Mouse (Mus musculus) adrenal gland, adult 8-10 months (tissue): ENCODE results near the gene Ackr2. TPM values are rescaled to one million over a fixed set of nuclear protein-coding genes. Genes with fewer than 3 reads are reported as not detected.
A peak's percentile ranks its signal among the peaks of the same experiment; 100 is the strongest.

Experiments used
- DNase-seq: peaks from one replicate; pipeline ENCODE4 v3.0.0; 2022
- total RNA-seq, 4 experiments: library from RNA; stranded (reverse); gene quantifications; 2 replicates each; pipeline ENCODE4 v1.2.4; 2022

Gene Ackr2
- total RNA-seq, 4 experiments from 2014 or later = 0.77 to 2.1 (median 0.88) TPM

DNA sequence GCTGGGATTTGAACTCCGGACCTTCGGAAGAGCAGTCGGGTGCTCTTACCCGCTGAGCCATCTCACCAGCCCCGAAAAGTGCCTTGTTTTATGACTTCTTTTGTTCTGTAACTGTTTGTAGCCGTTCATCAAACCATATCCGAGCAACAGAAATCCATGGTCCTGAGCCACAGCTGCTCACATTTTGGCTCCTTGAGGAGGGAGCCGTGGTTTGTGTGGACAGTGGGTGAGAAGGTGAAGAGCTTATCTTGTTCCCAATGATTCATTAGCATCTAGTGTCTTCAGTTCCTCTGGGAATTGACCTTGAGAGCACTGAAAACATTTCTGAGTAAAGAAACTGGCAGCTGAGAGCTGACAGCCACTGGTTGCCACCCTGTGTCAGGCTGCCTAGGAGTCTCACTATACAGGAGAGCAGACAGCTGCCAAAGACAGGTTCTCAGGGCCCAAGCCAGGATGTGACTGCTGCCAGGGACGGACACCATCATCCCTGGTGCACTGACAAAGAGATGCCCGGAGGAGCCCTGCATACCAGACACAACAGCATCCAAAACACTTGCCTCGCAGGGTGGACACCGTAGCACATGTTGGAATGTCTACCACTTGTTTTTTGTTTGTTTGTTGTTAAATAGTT is 6.0 kb upstream of the Ackr2 start:
- DNase-seq = peak; percentile 39

DNA sequence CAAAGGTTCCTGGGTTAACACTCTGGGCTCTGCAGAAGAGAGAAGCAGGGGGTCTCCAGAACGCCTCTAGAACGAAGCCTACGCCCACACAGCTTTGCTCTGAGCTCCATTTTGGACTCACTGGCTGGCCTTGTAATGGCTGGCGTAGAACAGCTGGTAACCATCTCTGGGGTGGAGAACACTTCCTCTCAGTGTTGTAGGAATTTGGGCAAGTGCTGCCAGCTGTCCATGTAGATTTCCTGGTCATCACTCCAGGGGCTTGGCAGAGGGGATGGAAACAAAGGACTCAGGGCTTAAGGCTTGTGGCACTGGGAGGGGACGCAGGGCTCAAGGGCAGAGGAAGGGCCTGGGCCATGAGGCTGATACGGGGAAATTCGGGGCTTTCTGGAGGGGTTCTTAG is 3.7 kb upstream of the Ackr2 start:
- peak; percentile 1 for DNase-seq

- peak; percentile 5 for DNase-seq
Measured at GRCm38 (mm10) chr9:121895392-121895993, 2.7 kb upstream of the Ackr2 start.

- DNase-seq = peak; percentile 0
Measured at GRCm38 (mm10) chr9:121896820-121897219, 1.3 kb upstream of the Ackr2 start.

DNA sequence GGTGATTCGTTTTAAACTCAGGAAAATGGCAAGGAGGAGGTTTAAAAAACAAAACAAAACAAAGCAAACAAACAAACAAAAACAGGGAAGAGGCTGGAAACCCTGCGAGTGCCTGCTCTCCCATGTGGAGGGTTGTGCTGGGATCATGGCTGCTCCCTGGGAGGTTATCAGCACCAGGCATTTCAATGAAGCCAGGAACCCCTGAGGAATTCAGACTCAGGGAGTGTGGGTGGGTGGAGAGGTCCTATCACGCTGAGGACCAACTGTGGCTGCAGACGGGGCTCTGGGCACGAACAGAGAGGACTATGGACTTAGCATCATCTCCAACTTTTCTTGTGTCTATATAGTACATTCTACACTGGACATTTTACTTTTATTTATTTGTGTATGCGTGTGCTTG is 1.2 kb downstream of the Ackr2 start:
- no peak for DNase-seq

GRCm38 (mm10) chr9:121900282-121900855 is 2.2 kb downstream of the Ackr2 start:
- DNase-seq = peak; percentile 0

GRCm38 (mm10) chr9:121901710-121902700 is 3.9 kb downstream of the Ackr2 start:
- DNase-seq = peak; percentile 5

- peak; percentile 51 for DNase-seq
Measured at GRCm38 (mm10) chr9:121903476-121904305, 5.5 kb downstream of the Ackr2 start.

- DNase-seq = no peak
Measured at GRCm38 (mm10) chr9:121904319-121904718, 6.2 kb downstream of the Ackr2 start.

DNA sequence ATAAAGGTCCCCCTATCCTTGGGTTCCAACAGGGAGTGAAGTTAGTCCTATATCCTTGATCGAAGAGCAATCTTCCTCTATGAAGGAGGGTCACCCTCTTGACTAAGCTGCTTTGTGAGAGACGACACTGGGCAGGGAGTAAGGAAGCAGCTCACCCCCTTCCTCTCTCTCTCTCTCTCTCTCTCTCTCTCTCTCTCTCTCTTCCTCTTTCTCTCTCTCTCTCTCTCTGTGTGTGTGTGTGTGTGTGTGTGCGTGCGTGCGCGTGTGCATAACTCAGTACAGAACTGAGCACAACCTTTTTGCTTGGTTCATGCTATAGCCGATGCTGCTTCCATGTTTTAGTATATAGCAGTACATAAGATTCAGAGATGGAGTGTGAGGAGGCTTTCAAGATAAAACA is 6.8 kb downstream of the Ackr2 start:
- DNase-seq = no peak

- peak; percentile 5 for DNase-seq
Measured at GRCm38 (mm10) chr9:121905556-121906185, 7.5 kb downstream of the Ackr2 start.

DNA sequence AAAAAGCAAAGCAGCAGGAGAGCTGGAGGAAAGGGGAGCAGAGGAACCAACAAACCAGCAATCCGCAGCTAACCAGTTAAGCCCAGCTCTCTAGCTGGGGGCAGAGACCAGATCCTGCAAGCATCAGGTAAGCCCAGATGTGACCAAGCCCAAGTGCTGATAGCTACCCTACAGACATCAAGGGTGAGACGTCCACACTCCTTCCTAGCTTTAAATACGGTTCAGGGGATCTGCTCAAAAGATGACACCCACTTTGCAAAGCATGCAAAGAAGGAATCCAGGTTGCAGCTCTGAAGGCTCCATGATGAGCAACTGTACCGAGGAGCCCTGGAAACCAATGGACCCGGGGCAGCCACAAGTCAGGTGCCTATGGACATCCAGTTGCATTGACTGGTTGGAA is 8.3 kb downstream of the Ackr2 start:
- peak; percentile 2 for DNase-seq

DNA sequence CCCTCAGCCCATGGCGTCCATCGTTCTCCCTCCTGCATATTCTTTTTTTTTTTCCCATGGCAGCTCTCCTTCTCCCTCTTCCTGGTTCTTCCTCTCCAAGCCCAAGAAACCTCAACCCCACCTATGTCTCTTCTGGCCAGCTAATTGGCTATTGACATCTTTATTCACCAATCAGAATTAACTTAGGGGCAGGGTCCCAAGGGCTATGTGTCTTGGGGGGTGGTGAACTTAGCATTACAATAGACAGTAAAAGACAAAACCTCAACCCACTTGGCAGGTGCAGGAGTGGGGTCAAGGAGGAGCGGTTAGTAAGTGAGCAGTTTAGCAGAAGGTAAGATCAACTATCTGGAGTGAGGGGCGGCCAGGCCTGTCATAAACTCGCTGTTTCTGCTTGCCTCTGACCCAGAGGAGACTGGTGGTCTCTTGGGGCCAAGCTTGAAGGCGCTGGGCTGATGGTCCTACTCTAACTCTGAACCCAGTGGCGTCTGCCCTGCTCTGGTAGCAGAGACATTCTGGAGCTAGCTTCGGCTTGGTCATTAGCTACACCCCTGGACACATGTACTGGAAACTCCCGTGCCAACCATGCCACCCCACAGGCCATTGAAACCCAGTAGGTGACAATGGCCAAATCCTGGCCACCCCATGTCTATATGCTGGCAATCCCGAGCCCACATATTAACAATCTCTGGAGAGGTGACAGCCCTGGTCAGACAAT is 9.4 kb downstream of the Ackr2 start:
- no peak for DNase-seq

DNA sequence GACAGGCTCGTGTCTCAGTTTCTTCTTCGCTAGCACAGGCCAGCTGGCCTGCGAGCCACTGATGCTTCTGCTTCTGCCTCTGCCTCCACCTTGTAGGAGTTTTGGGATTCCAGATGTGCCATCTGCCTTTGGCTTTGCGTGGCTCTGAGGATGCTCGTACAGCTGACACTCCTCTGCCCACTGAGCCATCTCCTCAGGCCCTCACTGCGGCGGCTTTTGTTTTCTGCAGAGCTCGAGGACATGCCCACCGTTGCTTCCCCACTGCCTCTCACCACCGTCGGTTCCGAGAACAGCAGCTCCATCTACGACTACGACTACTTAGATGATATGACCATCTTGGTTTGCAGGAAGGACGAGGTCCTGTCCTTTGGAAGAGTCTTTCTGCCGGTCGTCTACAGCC is 10.2 kb downstream of the Ackr2 start:
- DNase-seq = no peak

DNA sequence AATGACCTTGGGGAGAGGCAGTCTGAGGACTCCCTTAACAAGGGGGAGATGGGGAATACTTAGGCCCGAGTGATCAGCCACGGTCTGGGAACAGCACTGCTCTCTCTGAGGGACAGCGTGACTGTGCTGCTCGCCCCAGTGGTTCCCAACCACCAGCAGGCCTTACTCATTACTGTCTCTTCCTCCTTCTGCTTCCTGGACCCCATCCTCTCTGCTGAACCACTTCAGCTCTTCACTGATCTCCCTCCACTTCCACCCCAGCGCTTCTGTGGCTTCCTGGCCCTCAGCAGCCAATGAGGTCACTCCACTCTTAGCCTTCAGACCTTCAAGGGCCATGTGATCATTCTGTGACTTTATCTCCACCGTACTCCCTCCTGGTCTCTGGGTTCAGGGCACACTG is 11.5 kb downstream of the Ackr2 start:
- no peak for DNase-seq

- no peak for DNase-seq
Measured at GRCm38 (mm10) chr9:121911196-121911595, 13.0 kb downstream of the Ackr2 start.

DNA sequence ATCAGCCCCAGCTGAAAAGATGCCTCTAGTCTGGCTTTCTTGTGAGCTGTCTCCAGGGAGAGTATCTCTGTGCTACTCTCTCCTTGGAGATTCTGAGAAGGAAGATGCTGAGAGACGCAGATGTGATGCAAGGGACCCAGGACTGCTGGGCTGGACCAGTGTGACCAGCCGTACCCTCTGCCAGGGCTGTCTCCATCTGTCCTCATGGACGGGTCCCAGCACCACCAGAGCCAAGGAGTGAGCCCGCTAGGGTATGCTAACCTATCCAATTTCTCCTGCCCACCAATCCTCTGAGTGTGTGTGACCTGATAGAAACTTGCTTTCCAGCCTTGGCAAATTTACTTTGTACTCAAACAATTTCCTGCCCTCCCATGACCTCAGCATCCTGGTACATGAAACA is 14.6 kb downstream of the Ackr2 start:
- no peak for DNase-seq

- DNase-seq = peak; percentile 72
Measured at GRCm38 (mm10) chr9:121914226-121914757, 16.1 kb downstream of the Ackr2 start.

DNA sequence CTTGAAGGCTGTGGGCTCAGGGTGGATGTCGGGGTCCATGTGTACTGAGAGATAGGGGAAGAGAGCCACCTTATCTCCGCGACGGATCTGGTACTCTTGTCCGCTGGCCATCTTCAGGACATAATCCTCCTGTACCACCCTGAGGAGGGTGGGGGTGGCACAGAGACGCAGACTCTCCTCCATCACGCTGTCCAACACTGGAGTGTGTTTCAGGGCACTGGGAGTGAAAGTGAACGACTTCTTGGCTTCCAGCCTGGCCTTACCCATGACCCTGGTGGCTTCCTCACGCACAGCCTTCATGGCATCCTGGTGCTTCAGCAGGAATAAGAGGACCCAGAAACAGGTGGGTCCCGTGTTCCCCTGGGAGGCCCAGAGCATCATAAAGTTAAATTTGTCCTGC is 16.9 kb downstream of the Ackr2 start:
- DNase-seq = no peak

- DNase-seq = peak; percentile 66
Measured at GRCm38 (mm10) chr9:121916102-121916501, 17.9 kb downstream of the Ackr2 start, which contains the start of gene Cyp8b1. Gene Cyp8b1, minus strand, starts transcription at chr9:121916305.
